Mouse (Mus musculus) MEL (cell line): Measurements from ENCODE around the gene Pdgfa. TPM values are rescaled to one million over a fixed set of nuclear protein-coding genes. Genes with fewer than 3 reads are reported as not detected.

Experiments
- DNase-seq: peaks from one replicate; pipeline ENCODE4 v3.0.0; 2011; ENCODE audit warnings: low read depth, low spot score
- H3K27ac ChIP-seq: 2 replicates; pipeline ENCODE4 v1.5.1; 2012; ENCODE audit warnings: low read depth, mild to moderate bottlenecking, control low read depth, low read length, moderate library complexity; ENCODE audit not compliant: control insufficient read depth
- H3K27me3 ChIP-seq, 2 experiments: fragments of 150-350 bp in 1 of 2; sonication (generic) in 1 of 2; 2 replicates each; pipeline ENCODE4 v1.6.1; 2012; ENCODE audit warnings: low read length in 2 of 2, mild to moderate bottlenecking in 2 of 2, improper control_type of control experiment in 1 of 2, moderate library complexity in 1 of 2; ENCODE audit not compliant: insufficient read depth in 2 of 2, control insufficient read depth in 1 of 2
- H3K36me3 ChIP-seq, 2 experiments: 2 replicates each; pipeline ENCODE4 v1.6.1; 2012 to 2014; ENCODE audit warnings: low read length in 2 of 2, improper control_type of control experiment in 1 of 2, inconsistent platforms in 1 of 2, mild to moderate bottlenecking in 1 of 2; ENCODE audit not compliant: insufficient read depth in 2 of 2, control insufficient read depth in 1 of 2
- H3K4me1 ChIP-seq, 2 experiments: fragments of 150-350 bp in 1 of 2; sonication (generic) in 1 of 2; 2 replicates each; pipeline ENCODE4 v1.6.1; 2012; ENCODE audit warnings: low read length in 2 of 2, improper control_type of control experiment in 1 of 2, mild to moderate bottlenecking in 1 of 2; ENCODE audit not compliant: insufficient read depth in 2 of 2, control insufficient read depth in 1 of 2
- H3K4me3 ChIP-seq, 2 experiments: fragments of 150-350 bp in 1 of 2; sonication (generic) in 1 of 2; 2 replicates each; pipeline ENCODE4 v1.5.1; 2012; ENCODE audit warnings: low read depth in 2 of 2, low read length in 2 of 2, mild to moderate bottlenecking in 2 of 2, moderate library complexity in 2 of 2, control low read depth in 1 of 2, improper control_type of control experiment in 1 of 2; ENCODE audit not compliant: control insufficient read depth in 1 of 2, insufficient read depth in 1 of 2
- H3K79me2 ChIP-seq: 2 replicates; pipeline ENCODE4 v1.6.1; 2012; ENCODE audit warnings: mild to moderate bottlenecking, low read length, moderate library complexity; ENCODE audit not compliant: control insufficient read depth, poor library complexity, insufficient read depth
- H3K9ac ChIP-seq: 2 replicates; pipeline ENCODE4 v1.6.1; 2012; ENCODE audit warnings: low read depth, mild to moderate bottlenecking, control low read depth, low read length, moderate library complexity; ENCODE audit not compliant: control insufficient read depth, poor library complexity, severe bottlenecking
- H3K9me3 ChIP-seq: fragments of 150-350 bp; sonication (generic); replicated peaks from 2 replicates; pipeline ENCODE4 v1.6.1; 2012; ENCODE audit warnings: mild to moderate bottlenecking, low read length, improper control_type of control experiment, moderate library complexity; ENCODE audit not compliant: insufficient read depth
- CHD2 ChIP-seq: IDR thresholded peaks from 2 replicates; pipeline ENCODE4 v1.6.1; 2011; ENCODE audit warnings: low read length, improper control_type of control experiment
- MAX ChIP-seq: IDR thresholded peaks from 2 replicates; pipeline ENCODE4 v1.6.1; 2011; ENCODE audit warnings: low read length, improper control_type of control experiment
- NELFE ChIP-seq: IDR thresholded peaks from 2 replicates; pipeline ENCODE4 v1.6.1; 2011; ENCODE audit warnings: low read depth, low read length, improper control_type of control experiment
- NRF1 ChIP-seq: IDR thresholded peaks from 2 replicates; pipeline ENCODE4 v1.6.1; 2014; ENCODE audit warnings: low read depth, mild to moderate bottlenecking, inconsistent platforms, low read length, improper control_type of control experiment, moderate library complexity; ENCODE audit not compliant: poor library complexity, insufficient read depth, severe bottlenecking
- POLR2A ChIP-seq, 2 experiments: IDR thresholded peaks; 2 replicates each; pipeline ENCODE4 v1.6.1; 2011 to 2012; ENCODE audit warnings: low read length in 2 of 2, mild to moderate bottlenecking in 2 of 2, control low read depth in 1 of 2, improper control_type of control experiment in 1 of 2, low read depth in 1 of 2, moderate library complexity in 1 of 2; ENCODE audit not compliant: control insufficient read depth in 1 of 2, insufficient read depth in 1 of 2, poor library complexity in 1 of 2
- POLR2AphosphoS5 ChIP-seq: IDR thresholded peaks from 2 replicates; pipeline ENCODE4 v1.6.1; 2012; ENCODE audit warnings: low read depth, borderline replicate concordance, mild to moderate bottlenecking, inconsistent platforms, low read length, moderate library complexity, mixed read lengths
- RAD21 ChIP-seq: IDR thresholded peaks from 2 replicates; pipeline ENCODE4 v1.6.1; 2011; ENCODE audit warnings: mild to moderate bottlenecking, low read depth, low read length, improper control_type of control experiment
- SIN3A ChIP-seq: IDR thresholded peaks from 2 replicates; pipeline ENCODE4 v1.6.1; 2012; ENCODE audit warnings: low read length, improper control_type of control experiment, inconsistent platforms
- TAL1 ChIP-seq: IDR thresholded peaks from 2 replicates; pipeline ENCODE4 v1.6.1; 2012; ENCODE audit warnings: mild to moderate bottlenecking, inconsistent platforms, low read length, moderate library complexity, mixed read lengths
- USF2 ChIP-seq, 2 experiments: IDR thresholded peaks; 2 replicates each; pipeline ENCODE4 v1.6.1; 2011 to 2012; ENCODE audit warnings: improper control_type of control experiment in 2 of 2, low read length in 2 of 2, borderline replicate concordance in 1 of 2, inconsistent platforms in 1 of 2, low read depth in 1 of 2, mild to moderate bottlenecking in 1 of 2; ENCODE audit not compliant: insufficient read depth in 1 of 2
- polyA plus RNA-seq, 2 experiments: library from polyadenylated mRNA; stranded (reverse) in 1 of 2; unstranded in 1 of 2; fragments of >175 nt in 1 of 2; fragments of >200 nt in 1 of 2; gene quantifications; 2 replicates each; pipeline versions ENCODE4 v1.2.1 to v1.2.4; 2012; ENCODE audit warnings: low replicate concordance in 2 of 2, low read depth in 1 of 2; ENCODE audit not compliant: insufficient read length in 2 of 2, insufficient read depth in 1 of 2, missing spikeins in 1 of 2
- total RNA-seq: library from RNA; depleted of rRNA; stranded (reverse); fragments of 300-350 nt; gene quantifications from 2 replicates; pipeline ENCODE4 v1.2.3, GENCODE M21; 2012; rRNA removed

The Pdgfa gene
- total and polyA plus RNA-seq, 3 experiments, result not detected

DNA sequence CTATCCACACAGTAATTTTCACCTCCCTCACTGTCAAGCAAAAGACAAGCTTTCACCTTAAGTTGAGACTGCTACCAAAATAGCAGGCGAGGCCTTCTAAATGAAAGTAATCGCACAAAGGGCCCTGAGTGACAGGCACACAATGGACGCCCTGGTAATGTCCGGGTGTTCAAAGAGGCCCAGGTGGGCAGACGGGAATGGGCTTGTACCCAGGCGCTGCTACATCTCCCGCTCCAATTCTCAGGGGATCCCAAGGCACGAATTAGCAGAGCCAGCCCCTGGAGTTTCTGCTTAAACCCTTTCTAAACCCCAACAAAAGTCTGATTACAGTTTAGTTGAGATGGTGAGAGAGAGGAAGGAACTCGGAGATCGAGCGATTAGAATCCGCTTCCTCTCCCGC is 65.3 kb downstream of the Pdgfa start:
- Histone ChIP-seq H3K27me3 (no peaks in the 10 kb centered on the region), H3K4me1 (no peaks in the 10 kb centered on the region), H3K9me3 (no peaks in the 10 kb centered on the region), H3K9ac (no peak overlapping the region), H3K27ac (no peak overlapping the region), H3K4me3 (no peak overlapping the region), H3K36me3 (no peaks in the 10 kb centered on the region), H3K79me2 (no peaks in the 10 kb centered on the region)
- TF ChIP-seq RAD21, result no peak
- no peak for TF ChIP-seq SIN3A
- TF ChIP-seq POLR2AphosphoS5, result no peak
- no peak for TF ChIP-seq NELFE
- no peak for TF ChIP-seq NRF1
- TF ChIP-seq POLR2A (IDR thresholded peaks at IDR 0.05; ENCODE audit: control insufficient read depth in 1 of 2, insufficient read depth in 1 of 2, low read depth in 1 of 2, low read length in 2 of 2, poor library complexity in 1 of 2), result no peak
- DNase-seq, result no peak

GRCm38 (mm10) chr5:138929879-138930507 is 67.2 kb downstream of the Pdgfa start:
- TF ChIP-seq TAL1 (no peak), CHD2 (no peak), NRF1 (no peak), USF2 (IDR thresholded peaks at IDR 0.05; ENCODE audit: borderline replicate concordance in 1 of 2, insufficient read depth in 1 of 2, low read depth in 1 of 2, low read length in 2 of 2) (no peak), MAX (no peak)
- no peak for DNase-seq

More at GRCm38 (mm10) chr5:138929879-138930507, 67.2 kb downstream of the Pdgfa start:
- Histone ChIP-seq H3K4me3 (no peak overlapping the region), H3K27me3 (no peaks in the 10 kb centered on the region), H3K36me3 (no peaks in the 10 kb centered on the region), H3K9me3 (no peaks in the 10 kb centered on the region), H3K9ac (no peak overlapping the region), H3K4me1 (no peaks in the 10 kb centered on the region), H3K79me2 (no peaks in the 10 kb centered on the region), H3K27ac (no peak overlapping the region)

Other genes with a start within 250 kb of the Pdgfa start
- gene Fam20c, start 242.9 kb downstream of the Pdgfa start, total RNA-seq, result not detected in 2 replicates
- not detected for gene Fam20c, start 242.9 kb downstream of the Pdgfa start, polyA plus RNA-seq
- gene Gm5294, start 177.3 kb downstream of the Pdgfa start, total RNA-seq, result not detected in 2 replicates
- gene Gm5294, start 177.3 kb downstream of the Pdgfa start, polyA plus RNA-seq, result not detected
- not detected in 2 replicates for gene Prkar1b, start 152.6 kb upstream of the Pdgfa start, total RNA-seq
- not detected for gene Prkar1b, start 152.6 kb upstream of the Pdgfa start, polyA plus RNA-seq
- 17.0 and 20.1 TPM in 2 replicates for gene Dnaaf5, start 152.9 kb upstream of the Pdgfa start, total RNA-seq
- 10 to 100 TPM in 1 of 2 experiments, not detected in 1; 35.4 TPM for gene Dnaaf5, start 152.9 kb upstream of the Pdgfa start, polyA plus RNA-seq
- 71.1 and 71.3 TPM in 2 replicates for gene Sun1, start 203.3 kb upstream of the Pdgfa start, total RNA-seq
- gene Sun1, start 203.3 kb upstream of the Pdgfa start, polyA plus RNA-seq, result 10 to 100 TPM in 1 of 2 experiments, not detected in 1; 79.0 TPM